Mouse (Mus musculus): ENCODE results near the gene Acsl6.

The Acsl6 gene

GRCm38 (mm10) chr11:54302606-54303005 lies 992 bp upstream of the Acsl6 start:
- ChIA-PET POLR2A (interaction anchor here in 1 of 4 experiments (0.6 kb wide), 1 partner anchor 136 kb away, joined by 3 read pairs; the partner anchor contains the start of gene Fnip1), CTCF (no interaction called here)

- ChIA-PET POLR2A (interaction anchor here in 3 of 4 experiments (0.6 to 1.9 kb wide), 3 partner anchors 53 to 135 kb away, joined by 3 to 10 read pairs (median 3); partner anchors contain the start of gene Fnip1 (in 2 of the 3)), CTCF (interaction anchor here in 1 of 4 experiments (0.5 kb wide), 2 partner anchors 59 to 1800 kb away, joined by 3 to 9 read pairs; no protein-coding TSS in a partner anchor)
These were observed 396 bp upstream of the Acsl6 start for GRCm38 (mm10) chr11:54303076-54303727.

GRCm38 (mm10) chr11:54304471-54304873 lies 874 bp downstream of the Acsl6 start:
- ChIA-PET CTCF (interaction anchor here in 2 of 4 experiments (0.9 to 1.6 kb wide), 2 partner anchors 12 to 50 kb away, joined by 3 read pairs; no protein-coding TSS in a partner anchor), POLR2A (interaction anchor here in 3 of 4 experiments (0.6 to 2.1 kb wide), 9 partner anchors 8 to 218 kb away, joined by 3 to 10 read pairs (median 4); partner anchors contain the start of genes Rapgef6 (in 2 of the 3) and Fnip1 (in 1 of the 3))

GRCm38 (mm10) chr11:54305331-54305730 lies 1.7 kb downstream of the Acsl6 start:
- ChIA-PET CTCF (interaction anchor here in 2 of 4 experiments (0.7 to 1.6 kb wide), 4 partner anchors 10 to 56 kb away, joined by 3 to 8 read pairs (median 4); no protein-coding TSS in a partner anchor), POLR2A (interaction anchor here in 3 of 4 experiments (1.2 to 2.1 kb wide), 7 partner anchors 8 to 217 kb away, joined by 3 to 10 read pairs (median 5); partner anchors contain the start of genes Rapgef6 (in 2 of the 3) and Fnip1 (in 1 of the 3))

GRCm38 (mm10) chr11:54307139-54307816 lies 3.7 kb downstream of the Acsl6 start:
- POLR2A ChIA-PET = interaction anchor here in 3 of 4 experiments (0.6 to 3.1 kb wide), 11 partner anchors 11 to 395 kb away, joined by 3 to 15 read pairs (median 3); no protein-coding TSS in a partner anchor
- CTCF ChIA-PET = interaction anchor here (0.5 to 2.0 kb wide), 20 partner anchors 8 to 902 kb away, joined by 3 to 20 read pairs (median 4); no protein-coding TSS in a partner anchor

GRCm38 (mm10) chr11:54310588-54310987 lies 7.0 kb downstream of the Acsl6 start:
- ChIA-PET POLR2A (interaction anchor here in 2 of 4 experiments (1.1 to 2.1 kb wide), 2 partner anchors 13 to 477 kb away, joined by 4 to 6 read pairs; partner anchors contain the start of gene Cdc42se2 (in 1 of the 2)), CTCF (interaction anchor here in 2 of 4 experiments (1.2 to 3.0 kb wide), 3 partner anchors 12 to 224 kb away, joined by 3 to 13 read pairs (median 5); no protein-coding TSS in a partner anchor)

- CTCF ChIA-PET = interaction anchor here in 3 of 4 experiments (0.7 to 1.3 kb wide), 3 partner anchors 224 to 1278 kb away, joined by 4 to 5 read pairs (median 4); no protein-coding TSS in a partner anchor
- POLR2A ChIA-PET = interaction anchor here (0.6 to 1.9 kb wide), 9 partner anchors 7 to 644 kb away, joined by 3 to 6 read pairs (median 5); partner anchors contain the start of gene Fnip1 (in 1 of the 4)
These were observed 8.4 kb downstream of the Acsl6 start for GRCm38 (mm10) chr11:54312021-54312420.

- ChIA-PET CTCF (interaction anchor here in 3 of 4 experiments (0.6 to 1.3 kb wide), 4 partner anchors 48 to 310 kb away, joined by 3 to 5 read pairs (median 4); no protein-coding TSS in a partner anchor), POLR2A (interaction anchor here (0.6 to 1.9 kb wide), 11 partner anchors 8 to 643 kb away, joined by 3 to 6 read pairs (median 4); partner anchors contain the start of gene Fnip1 (in 1 of the 4))
These were observed 9.0 kb downstream of the Acsl6 start for GRCm38 (mm10) chr11:54312603-54313002.

- CTCF ChIA-PET = interaction anchor here (0.5 to 1.1 kb wide), 5 partner anchors 15 to 424 kb away, joined by 3 to 4 read pairs (median 3); no protein-coding TSS in a partner anchor
- POLR2A ChIA-PET = interaction anchor here in 2 of 4 experiments (0.6 to 1.9 kb wide), 6 partner anchors 9 to 124 kb away, joined by 3 to 6 read pairs (median 4); partner anchors contain the start of gene Fnip1 (in 1 of the 2)
These were observed 10.1 kb downstream of the Acsl6 start for GRCm38 (mm10) chr11:54313391-54314360.

GRCm38 (mm10) chr11:54314740-54315139 lies 11.1 kb downstream of the Acsl6 start:
- ChIA-PET CTCF (interaction anchor here in 3 of 4 experiments (0.6 to 1.2 kb wide), 5 partner anchors 9 to 96 kb away, joined by 3 to 5 read pairs (median 3); no protein-coding TSS in a partner anchor), POLR2A (interaction anchor here in 1 of 4 experiments (1.5 kb wide), 1 partner anchor 10 kb away, joined by 5 read pairs; no protein-coding TSS in a partner anchor)

- POLR2A ChIA-PET = interaction anchor here in 1 of 4 experiments (1.5 kb wide), 1 partner anchor 11 kb away, joined by 5 read pairs; no protein-coding TSS in a partner anchor
- CTCF ChIA-PET = interaction anchor here in 3 of 4 experiments (0.6 to 1.2 kb wide), 4 partner anchors 10 to 95 kb away, joined by 3 to 5 read pairs (median 4); no protein-coding TSS in a partner anchor
These were observed 11.7 kb downstream of the Acsl6 start for GRCm38 (mm10) chr11:54315336-54315735.

- ChIA-PET CTCF (interaction anchor here in 1 of 4 experiments (0.6 kb wide), 1 partner anchor 88 kb away, joined by 7 read pairs; no protein-coding TSS in a partner anchor), POLR2A (interaction anchor here in 2 of 4 experiments (0.6 to 4.3 kb wide), 2 partner anchors 10 to 205 kb away, joined by 3 to 15 read pairs; no protein-coding TSS in a partner anchor)
These were observed 13.8 kb downstream of the Acsl6 start for GRCm38 (mm10) chr11:54317361-54317760.

- ChIA-PET CTCF (interaction anchor here in 1 of 4 experiments (0.6 kb wide), 1 partner anchor 87 kb away, joined by 7 read pairs; no protein-coding TSS in a partner anchor), POLR2A (interaction anchor here in 2 of 4 experiments (0.6 to 4.3 kb wide), 3 partner anchors 10 to 256 kb away, joined by 3 to 15 read pairs (median 3); no protein-coding TSS in a partner anchor)
These were observed 14.2 kb downstream of the Acsl6 start for GRCm38 (mm10) chr11:54317795-54318194.

- POLR2A ChIA-PET = interaction anchor here in 1 of 4 experiments (0.5 to 1.1 kb wide), 4 partner anchors 13 to 186 kb away, joined by 3 to 4 read pairs (median 3); partner anchors contain the start of gene Fnip1
- CTCF ChIA-PET = no interaction called here
These were observed 18.4 kb downstream of the Acsl6 start for GRCm38 (mm10) chr11:54321802-54322532.

GRCm38 (mm10) chr11:54331463-54332183 lies 28.0 kb downstream of the Acsl6 start:
- ChIA-PET POLR2A (no interaction called here), CTCF (no interaction called here)

All from embryonic stem cell, embryonic (primary cell).